Comparison of ENCODE assay signal across 9 mouse cellular contexts in the genomic region with DNA sequence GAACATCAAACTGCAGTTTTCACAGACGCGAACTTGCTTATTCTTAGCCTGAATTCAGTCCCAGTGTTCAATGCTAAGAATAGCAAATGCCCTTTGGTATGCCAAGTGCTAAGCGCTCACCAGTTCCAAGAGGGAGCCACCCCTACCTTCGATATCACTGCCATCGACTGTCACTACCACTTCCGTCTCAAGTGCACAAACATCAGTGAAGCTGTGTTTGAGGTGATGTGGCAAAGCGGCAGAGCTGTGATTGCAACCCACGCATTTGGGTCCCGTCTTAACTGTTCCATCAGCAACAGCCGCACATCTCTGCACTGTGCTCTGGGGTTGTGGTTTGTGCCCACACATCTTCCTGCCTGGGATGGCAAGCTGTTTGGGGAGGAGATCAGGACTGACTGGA.
DNase-seq lines count a peak whose midpoint lies in the region; ATAC-seq and TF ChIP-seq lines count a peak whose summit lies in the region.
"Had no signal": no experiment of that assay in that cellular context is flagged by ENCODE, and none has a peak within 500 bp of the region (broad histone marks: within the 10 kb centered on the region; RNA-seq: fewer than 3 reads in every experiment).

No protein-coding gene starts in this region.

- TF ChIP-seq CTCF in heart, postnatal 0 days (IDR thresholded peaks at IDR 0.05; ENCODE audit: low read depth): no peak

- no peaks in the 10 kb centered on the region for H3K36me3 ChIP-seq in heart, postnatal 0 days (replicated peaks; ENCODE audit: control insufficient read depth, insufficient read depth, low read length)
- no peaks in the 10 kb centered on the region for H3K36me3 ChIP-seq in myocyte (ENCODE audit: control insufficient read depth, insufficient read depth)
- H3K36me3 ChIP-seq: embryonic facial prominence, embryonic 15.5 days had no signal

- TF ChIP-seq EP300 in heart, postnatal 0 days (IDR thresholded peaks at IDR 0.05; ENCODE audit: low read depth): no peak

- peak; percentile 26 to 27 for DNase-seq in spleen, postnatal 36 days (ENCODE audit: low spot score in 2 of 2)
- DNase-seq in spleen, postnatal 4 days (ENCODE audit: low spot score in 2 of 2): no peak
- DNase-seq in heart, postnatal 0 days (ENCODE audit: low spot score): peak; percentile 30
- no peak for DNase-seq in retina, embryonic 14.5 days (ENCODE audit: low spot score)
- DNase-seq in cerebellum, adult 11 months: no peak
- no peak for DNase-seq in testis, postnatal 10 days (ENCODE audit: low spot score)

- no peak for TF ChIP-seq POLR2A in myocyte (IDR thresholded peaks at IDR 0.05; ENCODE audit: insufficient read length, low read depth)

- H3K79me2 ChIP-seq in myocyte (ENCODE audit: control insufficient read depth, insufficient read depth): no peaks in the 10 kb centered on the region

- WGBS in heart, postnatal 0 days: 41% methylated on average over 10 of the region's 10 CpGs

- H3K4me1 ChIP-seq in heart, postnatal 0 days (ENCODE audit: control insufficient read depth, insufficient read depth): peaks cover 12% of the 10 kb centered on the region

- H3K9ac ChIP-seq in heart, postnatal 0 days (replicated peaks; ENCODE audit: low read depth, low read length): no peak overlapping the region
- H3K9ac ChIP-seq: embryonic facial prominence, embryonic 15.5 days; neural tube, embryonic 12.5 days had no signal

- H3K4me3 ChIP-seq in heart, postnatal 0 days (ENCODE audit: low read depth, low read length): no peak overlapping the region
- H3K4me3 ChIP-seq in myocyte: no peak overlapping the region
- H3K4me3 ChIP-seq: embryonic facial prominence, embryonic 15.5 days; neural tube, embryonic 12.5 days had no signal

- peak; percentile 42; the same call in 1 of the 2 replicates for ATAC-seq in heart, postnatal 0 days (ENCODE audit: insufficient read depth, low read depth)

- peak overlapping the region; percentile 35 for H3K4me2 ChIP-seq in heart, postnatal 0 days (ENCODE audit: low read depth, low read length)
- peak overlapping the region; percentile 16 for H3K4me2 ChIP-seq in myocyte (ENCODE audit: low read depth)
- H3K4me2 ChIP-seq: embryonic facial prominence, embryonic 15.5 days; neural tube, embryonic 12.5 days had no signal

- H3ac ChIP-seq in myocyte (ENCODE audit: control insufficient read depth, insufficient read length): no peak overlapping the region

- H3K27me3 ChIP-seq in heart, postnatal 0 days (ENCODE audit: control insufficient read depth, insufficient read depth, low read length): no peaks in the 10 kb centered on the region
- peaks cover 6% of the 10 kb centered on the region for H3K27me3 ChIP-seq in myocyte (ENCODE audit: control insufficient read depth, insufficient read depth, insufficient read length)
- H3K27me3 ChIP-seq: embryonic facial prominence, embryonic 15.5 days; neural tube, embryonic 12.5 days had no signal

- H3K27ac ChIP-seq in heart, postnatal 0 days (ENCODE audit: low read depth): peak overlapping the region; percentile 54
- H3K27ac ChIP-seq: embryonic facial prominence, embryonic 15.5 days; neural tube, embryonic 12.5 days had no signal

- no peaks in the 10 kb centered on the region for H3K9me3 ChIP-seq in heart, postnatal 0 days (replicated peaks; ENCODE audit: control insufficient read depth, low read length)
- H3K9me3 ChIP-seq: embryonic facial prominence, embryonic 15.5 days; neural tube, embryonic 12.5 days had no signal

TF ChIP-seq in myocyte, 11 proteins besides CTCF, POLR2A, EP300 and RAD21:
- TF ChIP-seq USF1 (IDR thresholded peaks at IDR 0.05; ENCODE audit: low read depth) (no peak), MYOG (IDR thresholded peaks at IDR 0.05; ENCODE audit: control insufficient read depth in 1 of 3, insufficient read depth in 1 of 3, insufficient read length in 2 of 3, low read depth in 2 of 3) (no peak), REST (IDR thresholded peaks at IDR 0.05; ENCODE audit: insufficient read depth, insufficient read length) (no peak), E2F4 (IDR thresholded peaks at IDR 0.05; ENCODE audit: insufficient read depth) (no peak), POLR2AphosphoS2 (IDR thresholded peaks at IDR 0.05; ENCODE audit: insufficient read length, low read depth) (no peak), TCF12 (IDR thresholded peaks at IDR 0.05; ENCODE audit: insufficient read depth, poor library complexity, severe bottlenecking) (no peak), TCF3 (IDR thresholded peaks at IDR 0.05; ENCODE audit: insufficient read length, low read depth) (no peak), CEBPB (IDR thresholded peaks at IDR 0.05; ENCODE audit: insufficient read depth, poor library complexity, severe bottlenecking) (no peak), MYOD1 (IDR thresholded peaks at IDR 0.05; ENCODE audit: control insufficient read depth in 1 of 3, insufficient read length in 2 of 3, low read depth in 2 of 3) (no peak), MAX (IDR thresholded peaks at IDR 0.05; ENCODE audit: low read depth) (no peak), SRF (IDR thresholded peaks at IDR 0.05; ENCODE audit: control insufficient read depth, insufficient read length, low read depth) (no peak)

Comparison
In these comparisons a context has a peak if more than half of its experiments do, and no peak if none do; other contexts are left out.
1. DNase-seq: peak in spleen, postnatal 36 days (2 of 2) and heart, postnatal 0 days (single experiment); none in spleen, postnatal 4 days (0 of 2), retina, embryonic 14.5 days (single experiment), cerebellum, adult 11 months (single experiment) and testis, postnatal 10 days (single experiment).